Mouse (Mus musculus): ENCODE results near the gene Psmd2. TPM values are rescaled to one million over a fixed set of nuclear protein-coding genes. Genes with fewer than 3 reads are reported as not detected.
"Not testable (repeated sequence)": the region's sequence is repeated elsewhere in the genome, so short reads cannot be mapped to it uniquely, and the experiment has no call there.

The Psmd2 gene
- polyA plus RNA-seq, 1 experiment from 2014 or later = 401 TPM

GRCm38 (mm10) chr16:20643911-20644310 lies 7.5 kb upstream of the Psmd2 start:
- Histone ChIP-seq H3K27me3 (replicated peaks; ENCODE audit: control insufficient read depth, insufficient read depth, low read length) (no peaks in the 10 kb centered on the region), H3K9me3 (ENCODE audit: control insufficient read depth, low read length) (no peaks in the 10 kb centered on the region), H3K27ac (ENCODE audit: low read length) (no peak overlapping the region), H3K4me3 (replicated peaks; ENCODE audit: low read length) (no peak overlapping the region), H3K9ac (replicated peaks; ENCODE audit: low read depth, low read length) (no peak overlapping the region), H3K4me1 (replicated peaks; ENCODE audit: control insufficient read depth, insufficient read depth, low read length) (peaks cover 5% of the 10 kb centered on the region), H3K36me3 (ENCODE audit: control insufficient read depth, insufficient read depth) (no peaks in the 10 kb centered on the region), H3K4me2 (ENCODE audit: low read length) (no peak overlapping the region)
- 93% methylated on average over 7 of the region's 7 CpGs for WGBS
- no peak for ATAC-seq

GRCm38 (mm10) chr16:20651947-20652310 lies 477 bp downstream of the Psmd2 start:
- peaks cover 18% of the 10 kb centered on the region for H3K4me1 ChIP-seq (replicated peaks; ENCODE audit: control insufficient read depth, insufficient read depth, low read length)
- peak overlapping the region; percentile 90 for H3K9ac ChIP-seq (replicated peaks; ENCODE audit: low read depth, low read length)
- 9% methylated on average over 12 of the region's 12 CpGs for WGBS
- no peaks in the 10 kb centered on the region for H3K9me3 ChIP-seq (ENCODE audit: control insufficient read depth, low read length)
- peak overlapping the region; percentile 86 for H3K4me3 ChIP-seq (replicated peaks; ENCODE audit: low read length)
- peaks cover 17% of the 10 kb centered on the region for H3K36me3 ChIP-seq (ENCODE audit: control insufficient read depth, insufficient read depth)
- no peaks in the 10 kb centered on the region for H3K27me3 ChIP-seq (replicated peaks; ENCODE audit: control insufficient read depth, insufficient read depth, low read length)
- peak overlapping the region; percentile 99 for H3K4me2 ChIP-seq (ENCODE audit: low read length)
- ATAC-seq = no peak
- peak overlapping the region; percentile 83; the same call in 1 of the 2 replicates for H3K27ac ChIP-seq (ENCODE audit: low read length)

DNA sequence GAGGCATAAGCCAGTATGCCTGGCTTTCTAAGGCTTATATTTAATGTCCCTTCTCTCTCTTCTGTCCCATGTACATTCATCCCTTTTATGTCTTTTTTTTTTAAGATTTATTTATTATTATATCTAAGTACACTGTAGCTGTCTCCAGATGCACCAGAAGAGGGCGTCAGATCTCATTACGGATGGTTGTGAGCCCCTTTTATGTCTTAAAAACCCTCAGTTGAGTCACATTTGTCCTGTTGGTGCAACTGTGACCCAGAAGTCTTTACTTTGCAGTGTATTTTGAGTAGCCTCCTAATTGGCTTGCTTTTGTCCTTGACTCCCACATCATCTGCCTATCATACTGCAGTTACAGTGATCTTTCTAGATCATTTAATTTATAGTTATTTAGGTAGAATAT lies 1.9 kb downstream of the Psmd2 start:
- WGBS = 32% methylated on average over 2 of the region's 2 CpGs
- no peak for ATAC-seq
- Histone ChIP-seq H3K27me3 (replicated peaks; ENCODE audit: control insufficient read depth, insufficient read depth, low read length) (no peaks in the 10 kb centered on the region), H3K9ac (replicated peaks; ENCODE audit: low read depth, low read length) (no peak overlapping the region), H3K4me3 (replicated peaks; ENCODE audit: low read length) (no peak overlapping the region), H3K36me3 (ENCODE audit: control insufficient read depth, insufficient read depth) (peaks cover 30% of the 10 kb centered on the region), H3K4me2 (ENCODE audit: low read length) (no peak overlapping the region), H3K9me3 (ENCODE audit: control insufficient read depth, low read length) (no peaks in the 10 kb centered on the region), H3K27ac (ENCODE audit: low read length) (no peak overlapping the region), H3K4me1 (replicated peaks; ENCODE audit: control insufficient read depth, insufficient read depth, low read length) (peaks cover 18% of the 10 kb centered on the region)

DNA sequence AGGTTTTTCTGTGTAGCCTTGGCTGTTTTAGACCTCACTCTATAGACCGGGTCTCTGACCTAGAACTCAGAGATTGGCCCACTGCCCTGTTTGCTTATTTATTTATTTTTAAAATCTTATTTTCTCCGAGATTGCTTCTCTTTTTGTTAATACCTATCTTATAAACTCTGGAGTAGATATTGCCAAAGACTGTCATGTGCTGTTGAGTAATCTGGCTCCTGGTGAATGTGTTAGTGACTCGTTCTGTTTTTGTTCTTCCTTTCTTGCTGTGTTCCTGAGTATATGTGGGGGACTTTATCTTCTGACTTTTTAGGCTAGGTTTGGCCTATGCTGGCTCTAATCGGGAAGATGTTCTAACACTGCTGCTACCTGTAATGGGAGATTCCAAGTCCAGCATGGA lies 6.2 kb downstream of the Psmd2 start:
- Histone ChIP-seq H3K27me3 (replicated peaks; ENCODE audit: control insufficient read depth, insufficient read depth, low read length) (no peaks in the 10 kb centered on the region), H3K9ac (replicated peaks; ENCODE audit: low read depth, low read length) (no peak overlapping the region), H3K4me3 (replicated peaks; ENCODE audit: low read length) (no peak overlapping the region), H3K36me3 (ENCODE audit: control insufficient read depth, insufficient read depth) (peaks cover 49% of the 10 kb centered on the region), H3K27ac (ENCODE audit: low read length) (no peak overlapping the region), H3K9me3 (ENCODE audit: control insufficient read depth, low read length) (no peaks in the 10 kb centered on the region), H3K4me1 (replicated peaks; ENCODE audit: control insufficient read depth, insufficient read depth, low read length) (peaks cover 6% of the 10 kb centered on the region), H3K4me2 (ENCODE audit: low read length) (no peak overlapping the region)
- 96% methylated on average over 4 of the region's 4 CpGs for WGBS
- ATAC-seq = no peak

DNA sequence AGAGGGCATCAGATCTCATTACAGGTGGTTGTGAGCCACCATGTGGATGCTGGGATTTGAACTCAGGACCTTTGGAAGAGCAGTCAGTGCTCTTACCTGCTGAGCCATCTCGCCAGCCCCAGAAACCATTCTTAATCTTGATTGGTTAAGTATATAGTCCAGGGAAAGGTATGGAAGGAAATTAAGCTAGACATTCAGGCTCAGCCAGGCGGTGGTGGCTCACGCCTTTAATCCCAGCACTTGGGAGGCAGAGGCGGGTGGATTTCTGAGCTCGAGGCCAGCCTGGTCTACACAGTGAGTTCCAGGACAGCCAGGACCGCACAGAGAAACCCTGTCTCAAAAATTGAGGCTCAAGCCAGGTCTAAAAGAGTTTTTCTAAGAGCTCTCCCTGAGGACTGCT lies 16.6 kb downstream of the Psmd2 start, which contains the start of gene Eif4g1:
TSS of gene Eif4g1 (plus strand) at position 301 of the 400 bp plus-strand sequence.
- not testable (repeated sequence) for H3K4me2 ChIP-seq (ENCODE audit: low read length); H3K4me3 ChIP-seq (replicated peaks; ENCODE audit: low read length); H3K27ac ChIP-seq (ENCODE audit: low read length); H3K27me3 ChIP-seq (replicated peaks; ENCODE audit: control insufficient read depth, insufficient read depth, low read length); H3K36me3 ChIP-seq (ENCODE audit: control insufficient read depth, insufficient read depth); ATAC-seq; H3K4me1 ChIP-seq (replicated peaks; ENCODE audit: control insufficient read depth, insufficient read depth, low read length); H3K9ac ChIP-seq (replicated peaks; ENCODE audit: low read depth, low read length); H3K9me3 ChIP-seq (ENCODE audit: control insufficient read depth, low read length)
- WGBS = 96% methylated on average over 5 of the region's 6 CpGs

- no peak overlapping the region for H3K4me2 ChIP-seq (ENCODE audit: low read length)
- no peaks in the 10 kb centered on the region for H3K9me3 ChIP-seq (ENCODE audit: control insufficient read depth, low read length)
- no peaks in the 10 kb centered on the region for H3K36me3 ChIP-seq (ENCODE audit: control insufficient read depth, insufficient read depth)
- no peak overlapping the region for H3K9ac ChIP-seq (replicated peaks; ENCODE audit: low read depth, low read length)
- no peak overlapping the region for H3K27ac ChIP-seq (ENCODE audit: low read length)
- H3K4me1 ChIP-seq (replicated peaks; ENCODE audit: control insufficient read depth, insufficient read depth, low read length) = peaks cover 21% of the 10 kb centered on the region
- WGBS = 89% methylated on average over 3 of the region's 3 CpGs
- H3K4me3 ChIP-seq (replicated peaks; ENCODE audit: low read length) = no peak overlapping the region
- no peak for ATAC-seq
- H3K27me3 ChIP-seq (replicated peaks; ENCODE audit: control insufficient read depth, insufficient read depth, low read length) = no peaks in the 10 kb centered on the region
These were observed 18.8 kb downstream of the Psmd2 start for GRCm38 (mm10) chr16:20670291-20670690.

DNA sequence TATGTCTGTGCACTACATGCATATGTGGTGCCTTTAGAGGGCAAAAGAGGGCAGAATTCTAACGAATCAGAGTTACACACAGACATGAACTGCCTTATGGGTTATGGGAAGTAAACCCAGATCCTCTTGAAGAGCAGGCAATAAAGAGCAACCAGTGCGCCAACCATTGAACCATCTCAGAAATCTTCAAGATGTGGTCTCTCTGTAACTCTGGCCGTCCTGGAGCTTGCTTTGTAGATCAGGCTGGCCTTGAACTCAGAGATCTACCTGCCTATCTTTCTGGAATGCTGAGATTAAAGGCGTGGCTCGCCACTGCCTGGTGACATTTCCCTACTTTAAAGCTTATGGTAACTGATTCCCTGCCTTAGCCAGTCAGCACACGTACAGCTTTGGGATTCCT lies 20.4 kb downstream of the Psmd2 start:
- H3K4me1 ChIP-seq (replicated peaks; ENCODE audit: control insufficient read depth, insufficient read depth, low read length) = peaks cover 21% of the 10 kb centered on the region
- H3K27me3 ChIP-seq (replicated peaks; ENCODE audit: control insufficient read depth, insufficient read depth, low read length) = no peaks in the 10 kb centered on the region
- no peak overlapping the region for H3K27ac ChIP-seq (ENCODE audit: low read length)
- no peaks in the 10 kb centered on the region for H3K9me3 ChIP-seq (ENCODE audit: control insufficient read depth, low read length)
- no peak overlapping the region; the same call in 1 of the 2 replicates for H3K4me3 ChIP-seq (replicated peaks; ENCODE audit: low read length)
- H3K4me2 ChIP-seq (ENCODE audit: low read length) = peak overlapping the region; percentile 75
- 21% methylated on average over 6 of the region's 6 CpGs for WGBS
- H3K36me3 ChIP-seq (ENCODE audit: control insufficient read depth, insufficient read depth) = peaks cover 3% of the 10 kb centered on the region
- H3K9ac ChIP-seq (replicated peaks; ENCODE audit: low read depth, low read length) = no peak overlapping the region
- no peak for ATAC-seq

- Histone ChIP-seq H3K4me2 (ENCODE audit: low read length) (peak overlapping the region; percentile 75), H3K4me3 (replicated peaks; ENCODE audit: low read length) (peak overlapping the region; percentile 76), H3K4me1 (replicated peaks; ENCODE audit: control insufficient read depth, insufficient read depth, low read length) (peaks cover 21% of the 10 kb centered on the region), H3K9me3 (ENCODE audit: control insufficient read depth, low read length) (no peaks in the 10 kb centered on the region), H3K36me3 (ENCODE audit: control insufficient read depth, insufficient read depth) (peaks cover 8% of the 10 kb centered on the region), H3K9ac (replicated peaks; ENCODE audit: low read depth, low read length) (peak overlapping the region; percentile 90), H3K27me3 (replicated peaks; ENCODE audit: control insufficient read depth, insufficient read depth, low read length) (no peaks in the 10 kb centered on the region), H3K27ac (ENCODE audit: low read length) (peak overlapping the region; percentile 80)
- ATAC-seq = peak; percentile 97
- WGBS = 0% methylated on average over 25 of the region's 38 CpGs
These were observed 21.0 kb downstream of the Psmd2 start for GRCm38 (mm10) chr16:20672500-20672902.

- Histone ChIP-seq H3K27ac (ENCODE audit: low read length) (peak overlapping the region; percentile 80), H3K4me3 (replicated peaks; ENCODE audit: low read length) (peak overlapping the region; percentile 76), H3K4me2 (ENCODE audit: low read length) (peak overlapping the region; percentile 71), H3K27me3 (replicated peaks; ENCODE audit: control insufficient read depth, insufficient read depth, low read length) (no peaks in the 10 kb centered on the region), H3K4me1 (replicated peaks; ENCODE audit: control insufficient read depth, insufficient read depth, low read length) (peaks cover 21% of the 10 kb centered on the region), H3K9me3 (ENCODE audit: control insufficient read depth, low read length) (no peaks in the 10 kb centered on the region), H3K36me3 (ENCODE audit: control insufficient read depth, insufficient read depth) (peaks cover 13% of the 10 kb centered on the region), H3K9ac (replicated peaks; ENCODE audit: low read depth, low read length) (peak overlapping the region; percentile 90)
- WGBS = 0% methylated on average over 65 of the region's 78 CpGs
- ATAC-seq = peak; percentile 74; the same call in 1 of the 2 replicates
These were observed 21.7 kb downstream of the Psmd2 start for GRCm38 (mm10) chr16:20672965-20673705.

All from forebrain, embryonic 16.5 days (tissue).